Mouse (Mus musculus) erythroblast, embryonic 14.5 days (primary cell): Measurements from ENCODE around the gene Usp27x.

ENCODE experiments used
- GATA1 ChIP-seq: IDR thresholded peaks from 2 replicates; pipeline ENCODE4 v1.6.1; 2012; ENCODE audit warnings: low read length, inconsistent platforms, mixed read lengths
- TAL1 ChIP-seq: IDR thresholded peaks from 3 replicates; pipeline ENCODE4 v1.6.1; 2012; ENCODE audit warnings: low read length, inconsistent platforms, mixed read lengths

DNA sequence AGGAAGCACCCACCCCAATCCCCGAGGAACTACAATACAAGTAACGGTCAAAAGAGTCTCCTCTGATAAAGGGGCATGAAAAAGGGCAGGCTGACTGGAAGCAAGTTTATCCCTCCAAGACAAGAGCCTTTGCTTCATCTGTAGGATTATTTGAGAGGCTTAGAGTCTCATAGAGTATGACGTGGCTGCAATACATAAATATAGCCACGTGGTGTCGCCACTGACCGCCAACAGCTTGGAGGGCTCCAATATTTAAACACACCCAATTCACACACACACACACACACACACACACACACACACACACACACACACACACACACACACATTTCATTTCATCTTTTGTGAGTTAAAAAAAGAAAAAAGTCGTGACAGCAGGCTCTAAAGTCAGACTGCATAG lies 53.3 kb downstream of the Usp27x start:
- TF ChIP-seq GATA1 (no peak), TAL1 (no peak)
